Mouse (Mus musculus) hindbrain, embryonic 10.5 days (tissue): ENCODE results near the gene Actbl2. TPM values are rescaled to one million over a fixed set of nuclear protein-coding genes. Genes with fewer than 3 reads are reported as not detected.

Source experiments
- DNase-seq: peaks from one replicate; pipeline ENCODE4 v3.0.0-alpha.2; 2017; ENCODE audit warnings: low spot score
- H3K27ac ChIP-seq: fragments of 300-500 bp; sonication (generic); 2 replicates; pipeline ENCODE4 v1.5.1; 2016; ENCODE audit warnings: mild to moderate bottlenecking, moderate library complexity
- H3K27me3 ChIP-seq: fragments of 300-500 bp; sonication (generic); 2 replicates; pipeline ENCODE4 v1.6.1; 2016; ENCODE audit warnings: mild to moderate bottlenecking; ENCODE audit not compliant: poor library complexity, insufficient read depth, severe bottlenecking
- H3K36me3 ChIP-seq: fragments of 300-500 bp; sonication (generic); 2 replicates; pipeline ENCODE4 v1.6.1; 2016; ENCODE audit warnings: mild to moderate bottlenecking, moderate library complexity
- H3K4me1 ChIP-seq: fragments of 300-500 bp; sonication (generic); replicated peaks from 2 replicates; pipeline ENCODE4 v1.6.1; 2016; ENCODE audit warnings: mild to moderate bottlenecking
- H3K4me3 ChIP-seq: fragments of 300-500 bp; sonication (generic); 2 replicates; pipeline ENCODE4 v1.5.1; 2016; ENCODE audit warnings: mild to moderate bottlenecking, moderate library complexity
- H3K9me3 ChIP-seq: fragments of 300-500 bp; sonication (generic); 2 replicates; pipeline ENCODE4 v1.6.1; 2016; ENCODE audit warnings: mild to moderate bottlenecking, moderate library complexity
- WGBS: fragments of 180-500 bp; shearing (Covaris S2); methylation state at CpG from one replicate; pipeline ENCODE4 v1.1.7; 2016; 5-methylcytosine and 5-hydroxymethylcytosine counted together
- polyA plus RNA-seq: library from polyadenylated mRNA; unstranded; fragments of >200 nt; fragmentation: Nextera tagmentation; extraction: Ambion mirVana; gene quantifications from 2 replicates; pipeline ENCODE4 v1.2.1, GENCODE M21; 2016

Actbl2 gene
- polyA plus RNA-seq, 1 experiment from 2014 or later: not detected

DNA sequence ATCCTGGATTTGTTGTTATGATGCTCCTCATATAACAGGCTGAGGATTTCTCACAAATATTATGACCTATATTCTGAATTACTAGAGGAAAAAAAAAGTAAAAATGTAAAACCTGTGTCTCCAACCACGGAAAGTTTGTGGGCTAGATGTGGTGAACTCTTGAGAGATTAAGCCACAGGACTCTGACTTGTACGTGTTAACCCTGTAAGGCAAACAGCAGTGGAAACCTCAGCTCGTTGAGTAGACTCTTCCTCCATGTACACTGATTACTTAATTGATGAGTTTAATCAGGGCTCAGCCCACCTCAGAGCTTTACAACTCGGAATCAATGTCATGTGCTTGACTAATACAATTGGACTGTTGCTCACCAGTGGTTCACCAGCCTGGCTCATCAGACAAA lies 3.2 kb downstream of the Actbl2 start:
- WGBS: 86% methylated on average over 4 of the region's 4 CpGs
- Histone ChIP-seq H3K4me3 (no peak overlapping the region), H3K27me3 (no peaks in the 10 kb centered on the region), H3K4me1 (peaks cover 9% of the 10 kb centered on the region), H3K27ac (no peak overlapping the region), H3K36me3 (no peaks in the 10 kb centered on the region), H3K9me3 (no peaks in the 10 kb centered on the region)
- no peak for DNase-seq

DNA sequence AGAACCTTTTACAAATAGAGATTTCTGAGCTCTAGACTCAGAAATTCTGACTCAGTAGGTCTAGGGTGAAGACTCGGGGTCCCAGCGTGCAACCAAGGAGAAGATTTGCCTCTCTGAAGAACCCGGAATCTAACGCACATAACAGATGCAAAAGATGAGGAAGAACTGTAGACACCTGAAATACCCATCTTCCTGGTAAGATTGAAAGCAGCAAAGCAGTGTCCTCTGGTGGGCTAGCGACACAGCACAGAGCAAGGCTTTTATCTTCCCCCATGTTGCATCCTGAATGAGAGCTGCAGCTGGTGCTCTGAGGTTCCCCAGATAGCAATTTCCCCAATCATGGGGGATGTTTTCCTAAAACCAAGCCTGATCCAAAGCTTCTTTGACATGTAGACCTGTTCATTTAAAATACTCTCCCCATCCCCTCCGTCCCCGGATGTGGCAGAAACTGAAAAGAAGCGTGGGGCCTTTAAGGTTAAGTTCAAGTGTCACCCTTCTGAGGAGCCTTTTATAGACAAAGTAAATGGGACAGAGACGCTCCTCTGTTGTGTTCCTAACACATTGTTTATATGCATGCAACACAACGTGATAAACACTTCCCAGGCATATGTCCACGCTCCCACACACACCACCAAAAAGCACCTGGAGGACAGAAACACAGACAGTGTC lies 3.7 kb downstream of the Actbl2 start:
- Histone ChIP-seq H3K4me3 (no peak overlapping the region), H3K36me3 (no peaks in the 10 kb centered on the region), H3K9me3 (no peaks in the 10 kb centered on the region), H3K4me1 (peaks cover 9% of the 10 kb centered on the region), H3K27me3 (no peaks in the 10 kb centered on the region), H3K27ac (peak overlapping the region; percentile 69)
- DNase-seq: no peak
- WGBS: 80% methylated on average over 11 of the region's 11 CpGs

DNA sequence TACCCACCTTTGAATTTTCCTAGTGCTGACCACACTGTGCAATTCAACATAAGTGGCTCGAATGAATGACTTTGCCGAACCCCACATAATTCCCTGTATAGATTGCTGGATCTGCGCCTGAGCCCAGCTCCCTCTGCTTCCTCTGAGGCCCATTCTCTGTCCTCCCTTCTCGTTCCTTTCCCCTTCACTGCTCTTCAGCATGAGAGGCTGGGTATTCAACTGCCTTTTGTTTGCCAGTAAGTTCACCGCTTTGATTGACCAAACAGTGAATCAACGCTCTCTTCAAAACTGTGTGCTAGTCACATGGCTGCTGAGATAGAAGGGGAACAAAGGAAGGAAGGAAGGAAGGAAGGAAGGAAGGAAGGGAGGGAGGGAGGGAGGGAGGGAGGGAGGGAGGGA lies 4.3 kb downstream of the Actbl2 start:
- WGBS: 51% methylated on average over 6 of the region's 6 CpGs
- no peak for DNase-seq
- Histone ChIP-seq H3K36me3 (no peaks in the 10 kb centered on the region), H3K27ac (peak overlapping the region; percentile 69), H3K27me3 (no peaks in the 10 kb centered on the region), H3K4me3 (no peak overlapping the region), H3K4me1 (peaks cover 11% of the 10 kb centered on the region), H3K9me3 (no peaks in the 10 kb centered on the region)

DNA sequence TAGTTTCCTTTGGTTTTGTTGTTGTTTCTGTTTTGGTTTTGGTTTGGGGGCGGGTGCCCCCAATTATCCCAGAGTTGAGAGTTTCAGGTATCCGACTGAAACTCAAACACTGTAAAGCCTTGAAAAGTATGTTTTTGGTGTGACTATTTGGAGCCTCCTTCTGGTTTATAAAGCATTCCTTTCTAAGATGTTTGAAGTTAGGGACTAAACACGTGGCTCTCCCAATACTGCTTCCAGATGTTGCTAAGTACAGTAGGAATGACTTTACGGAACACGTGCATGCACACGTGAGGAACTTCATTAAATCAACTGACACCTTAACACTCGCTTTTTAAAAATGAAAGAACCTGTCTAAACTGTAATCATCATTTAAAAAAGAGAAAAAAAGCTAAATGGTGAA lies 4.9 kb downstream of the Actbl2 start:
- Histone ChIP-seq H3K36me3 (no peaks in the 10 kb centered on the region), H3K9me3 (no peaks in the 10 kb centered on the region), H3K4me1 (peaks cover 11% of the 10 kb centered on the region), H3K27me3 (no peaks in the 10 kb centered on the region), H3K27ac (no peak overlapping the region), H3K4me3 (no peak overlapping the region)
- no peak for DNase-seq
- 78% methylated on average over 7 of the region's 7 CpGs for WGBS

DNA sequence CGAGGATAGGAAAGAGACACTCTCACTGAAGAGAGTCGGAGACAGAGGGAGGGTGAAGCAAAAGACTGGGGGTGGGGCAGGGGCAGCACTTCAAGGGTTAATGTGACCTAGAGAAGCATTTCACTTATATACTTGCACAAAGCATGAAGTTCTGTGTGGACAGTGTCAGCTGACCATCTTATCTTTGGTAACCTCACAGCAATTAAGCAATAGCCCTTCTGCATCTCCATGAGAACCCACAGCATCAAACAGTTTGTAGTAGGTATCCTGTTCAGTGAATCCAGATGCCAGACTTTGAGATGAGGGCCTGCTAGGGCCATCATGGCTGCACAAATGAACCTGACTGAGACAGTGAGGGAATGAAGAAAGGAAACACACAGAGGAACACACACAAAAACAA lies 8.4 kb downstream of the Actbl2 start:
- Histone ChIP-seq H3K27ac (no peak overlapping the region), H3K4me3 (no peak overlapping the region), H3K27me3 (no peaks in the 10 kb centered on the region), H3K36me3 (no peaks in the 10 kb centered on the region), H3K4me1 (peaks cover 36% of the 10 kb centered on the region), H3K9me3 (no peaks in the 10 kb centered on the region)
- WGBS: 87% methylated on average over 2 of the region's 2 CpGs
- DNase-seq: no peak

DNA sequence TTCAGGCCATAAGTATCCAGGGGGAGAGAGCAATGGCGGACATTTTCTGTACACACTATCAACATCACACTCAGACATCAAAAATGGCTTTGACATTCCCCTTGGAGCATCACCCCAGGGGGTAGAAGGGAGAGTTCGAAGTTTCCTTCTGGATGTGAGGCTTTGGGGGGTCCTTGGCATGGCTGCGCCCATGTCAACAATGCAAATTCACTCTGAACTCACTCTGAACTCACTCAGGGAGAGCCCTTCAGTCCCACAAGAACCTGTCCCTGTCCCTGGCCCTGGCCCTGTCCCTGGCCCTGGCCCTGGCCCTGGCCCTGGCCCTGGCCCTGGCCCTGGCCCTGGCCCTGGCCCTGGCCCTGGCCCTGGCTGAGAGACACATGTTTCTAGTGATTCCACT lies 8.9 kb downstream of the Actbl2 start:
- no peak for DNase-seq
- Histone ChIP-seq H3K9me3 (no peaks in the 10 kb centered on the region), H3K4me3 (no peak overlapping the region), H3K4me1 (peaks cover 33% of the 10 kb centered on the region), H3K36me3 (no peaks in the 10 kb centered on the region), H3K27me3 (no peaks in the 10 kb centered on the region), H3K27ac (no peak overlapping the region)
- WGBS: 78% methylated on average over 3 of the region's 3 CpGs

DNA sequence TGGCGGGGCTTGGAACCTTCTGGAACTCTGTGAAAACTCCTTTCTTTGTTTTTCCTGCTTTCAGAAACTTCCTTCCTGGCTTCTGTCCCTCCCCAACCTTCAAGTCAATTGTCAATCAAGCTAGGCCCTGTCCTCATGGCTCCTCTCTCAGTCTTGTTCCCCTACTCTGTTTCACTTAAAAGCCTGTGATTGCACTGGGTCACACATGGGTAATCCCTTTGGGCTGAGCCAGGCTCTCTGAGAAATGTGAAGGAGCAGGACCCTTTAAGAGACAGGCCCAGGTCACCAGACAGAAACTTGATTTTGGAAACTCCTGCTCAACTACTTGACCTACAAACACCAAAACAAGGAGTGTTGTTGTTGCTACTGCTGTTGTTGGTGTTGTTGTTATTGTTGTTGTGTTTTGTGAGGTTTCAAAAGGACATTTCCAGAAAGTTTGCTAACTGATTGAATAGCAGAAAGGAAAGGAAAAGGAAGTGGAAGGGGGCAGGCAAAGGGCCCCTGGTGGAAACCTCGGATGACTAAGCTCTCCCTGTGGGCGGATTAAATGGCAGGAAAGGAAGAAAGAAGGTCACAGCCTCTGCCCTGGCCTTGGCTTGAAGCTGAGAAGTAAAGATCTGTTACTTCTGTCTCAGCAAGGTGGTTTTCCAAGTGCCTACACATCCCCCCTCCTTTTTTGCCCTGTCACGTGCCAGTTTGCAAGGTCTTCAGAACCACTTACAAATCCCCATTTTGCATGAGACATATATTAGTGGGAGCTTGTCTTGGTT lies 10.6 kb downstream of the Actbl2 start:
- WGBS: 51% methylated on average over 4 of the region's 4 CpGs
- DNase-seq: peak; percentile 24
- Histone ChIP-seq H3K4me1 (peaks cover 27% of the 10 kb centered on the region), H3K4me3 (no peak overlapping the region), H3K27ac (peak overlapping the region; percentile 74), H3K27me3 (no peaks in the 10 kb centered on the region), H3K9me3 (no peaks in the 10 kb centered on the region), H3K36me3 (no peaks in the 10 kb centered on the region)

DNA sequence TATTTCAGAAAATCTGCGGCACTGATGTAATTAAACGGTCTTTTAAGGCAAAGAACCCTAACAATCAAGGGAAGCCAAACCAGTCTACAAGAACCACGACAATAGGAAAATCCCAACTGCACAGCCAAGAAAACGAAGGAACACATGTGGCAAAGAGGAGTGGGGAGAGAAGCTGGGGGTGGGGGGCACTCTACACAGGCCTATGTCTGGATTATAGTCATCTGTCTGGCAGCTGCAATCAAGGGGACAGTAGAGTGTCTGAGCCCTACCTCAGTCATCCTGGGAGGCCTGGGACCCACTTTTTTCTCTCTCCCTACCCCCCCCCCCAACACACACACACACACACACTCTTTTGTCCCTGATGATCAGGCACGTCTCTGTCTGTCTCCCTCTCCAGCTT lies 12.0 kb downstream of the Actbl2 start:
- Histone ChIP-seq H3K27ac (peak overlapping the region; percentile 74), H3K36me3 (no peaks in the 10 kb centered on the region), H3K9me3 (no peaks in the 10 kb centered on the region), H3K4me3 (no peak overlapping the region), H3K27me3 (no peaks in the 10 kb centered on the region), H3K4me1 (peaks cover 28% of the 10 kb centered on the region)
- no peak for DNase-seq
- WGBS: 75% methylated on average over 5 of the region's 5 CpGs

DNA sequence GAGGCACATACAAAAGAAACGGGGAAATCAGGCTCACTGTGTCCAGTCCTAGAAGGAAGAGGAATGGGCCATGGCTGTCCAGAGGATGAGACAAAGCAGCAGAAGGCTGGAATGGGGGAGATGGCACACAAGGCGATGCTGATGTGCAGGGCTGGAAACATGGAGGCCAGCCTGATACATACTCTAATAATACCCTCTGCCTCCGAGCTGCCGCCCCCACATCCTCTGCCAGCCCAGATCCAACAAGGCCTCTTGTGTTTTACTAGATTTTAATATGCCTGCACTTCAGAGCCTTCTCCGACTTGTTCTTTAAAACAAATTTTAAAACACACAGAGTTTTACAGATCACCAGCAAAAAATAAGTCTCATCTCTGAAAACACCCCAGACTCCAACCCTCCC lies 14.2 kb downstream of the Actbl2 start:
- H3K4me1 ChIP-seq: peaks cover 31% of the 10 kb centered on the region
- H3K27me3 ChIP-seq: no peaks in the 10 kb centered on the region
- H3K36me3 ChIP-seq: no peaks in the 10 kb centered on the region
- no peak overlapping the region for H3K27ac ChIP-seq
- no peak for DNase-seq
- 92% methylated on average over 5 of the region's 5 CpGs for WGBS
- H3K4me3 ChIP-seq: no peak overlapping the region
- no peaks in the 10 kb centered on the region for H3K9me3 ChIP-seq

DNA sequence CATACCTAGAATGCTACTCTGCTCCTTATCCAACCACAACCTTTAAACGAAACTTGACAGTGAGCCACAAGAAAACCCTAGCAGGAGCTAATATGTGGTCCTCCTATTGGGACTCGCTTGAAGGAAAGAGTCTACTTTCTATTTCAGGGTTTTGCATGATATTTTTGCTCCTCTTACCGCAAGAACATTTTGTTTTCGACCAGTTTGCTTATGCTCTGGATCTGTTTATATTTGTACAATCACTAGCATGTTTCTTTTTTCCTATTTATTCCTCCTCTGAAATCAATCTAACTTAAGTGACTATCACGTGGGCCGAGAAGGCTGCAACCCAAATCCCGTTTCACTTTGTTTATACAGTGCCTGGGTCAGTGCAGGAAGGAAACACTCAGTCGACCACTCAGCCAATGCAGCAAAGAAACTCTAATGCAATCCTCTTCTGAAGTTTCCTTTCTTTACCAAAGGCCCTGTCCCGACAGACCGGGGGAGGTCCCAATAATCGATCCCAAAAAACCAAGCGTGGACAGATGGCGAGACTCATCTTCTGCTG lies 15.0 kb downstream of the Actbl2 start:
- H3K9me3 ChIP-seq: no peaks in the 10 kb centered on the region
- no peak overlapping the region for H3K27ac ChIP-seq
- no peak overlapping the region for H3K4me3 ChIP-seq
- DNase-seq: no peak
- peaks cover 31% of the 10 kb centered on the region for H3K4me1 ChIP-seq
- 85% methylated on average over 13 of the region's 13 CpGs for WGBS
- H3K27me3 ChIP-seq: no peaks in the 10 kb centered on the region
- no peaks in the 10 kb centered on the region for H3K36me3 ChIP-seq

DNA sequence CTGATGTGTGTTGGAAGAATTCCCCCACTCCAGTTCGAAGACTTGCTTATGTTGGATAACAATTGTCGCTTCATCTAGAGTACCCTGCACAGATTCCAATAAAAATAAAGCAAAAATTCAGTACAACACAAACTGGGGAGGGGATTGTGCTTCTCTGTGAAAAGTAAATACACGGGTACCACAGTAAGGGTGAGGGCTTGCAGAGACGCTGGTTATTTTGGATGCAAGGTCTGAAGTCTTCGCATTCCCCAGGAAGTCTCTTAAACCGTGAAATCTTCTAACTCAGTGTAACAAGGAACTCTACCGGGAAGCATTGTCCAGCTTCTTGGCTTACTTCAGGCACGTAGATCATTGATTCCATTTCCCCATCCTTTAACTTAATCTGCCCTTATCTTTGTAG lies 17.1 kb downstream of the Actbl2 start:
- Histone ChIP-seq H3K4me1 (peaks cover 15% of the 10 kb centered on the region; the same call in 1 of the 2 replicates), H3K36me3 (no peaks in the 10 kb centered on the region), H3K27me3 (no peaks in the 10 kb centered on the region), H3K9me3 (no peaks in the 10 kb centered on the region), H3K4me3 (no peak overlapping the region), H3K27ac (no peak overlapping the region)
- WGBS: 59% methylated on average over 8 of the region's 8 CpGs
- DNase-seq: no peak

DNA sequence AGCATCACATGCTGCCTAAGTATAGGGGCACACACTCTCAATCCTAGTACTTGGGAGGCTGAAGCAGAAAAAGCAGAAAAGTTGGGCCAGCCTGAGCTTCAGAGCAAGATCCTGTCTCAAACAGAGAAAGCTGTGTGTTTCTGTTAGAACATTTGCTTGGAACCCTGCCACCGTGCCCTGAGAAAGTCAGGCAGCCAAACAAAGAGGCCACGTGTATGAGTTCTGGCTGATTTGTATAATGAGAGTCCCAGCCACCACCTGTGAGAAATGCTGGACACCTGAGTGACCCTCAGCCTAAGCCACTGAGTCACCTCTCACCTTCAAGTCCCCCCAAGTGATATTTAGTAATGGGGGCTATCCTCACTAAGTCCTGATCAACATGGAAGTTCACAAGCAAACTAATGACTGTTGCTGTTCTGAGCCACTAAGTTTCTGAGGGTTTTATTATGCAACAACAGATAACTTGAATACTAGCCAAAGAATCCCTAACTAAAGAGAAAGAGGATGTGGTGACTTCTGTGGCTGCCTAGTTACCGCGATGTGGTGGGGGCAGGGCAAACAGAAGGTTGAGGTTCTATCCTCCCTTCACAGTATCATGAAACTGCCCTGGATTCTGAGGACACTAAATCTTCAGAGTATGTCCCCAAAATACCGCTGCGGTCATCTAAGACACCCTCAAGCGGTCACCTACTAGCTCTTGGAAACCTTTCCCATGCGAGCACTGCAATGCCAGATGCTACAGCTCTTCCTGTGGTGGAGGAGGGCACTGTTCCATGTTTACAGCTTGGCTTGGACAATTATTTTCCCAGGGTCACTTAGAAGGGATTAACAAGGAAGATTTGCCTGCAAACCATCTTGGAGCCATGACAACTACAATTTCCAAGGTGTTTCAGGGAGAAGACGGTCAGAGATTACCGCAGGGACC lies 31.9 kb downstream of the Actbl2 start:
- Histone ChIP-seq H3K27me3 (no peaks in the 10 kb centered on the region), H3K4me1 (no peaks in the 10 kb centered on the region), H3K9me3 (peaks cover 7% of the 10 kb centered on the region; the same call in 1 of the 2 replicates), H3K36me3 (no peaks in the 10 kb centered on the region), H3K27ac (no peak overlapping the region), H3K4me3 (no peak overlapping the region)
- 93% methylated on average over 10 of the region's 10 CpGs for WGBS
- no peak for DNase-seq
